Mouse (Mus musculus) cerebellum, adult 2 months (tissue): ENCODE data around the gene Spata2l.

Experiments
- CTCF ChIP-seq: fragments of 200-500 bp; IDR thresholded peaks from 2 replicates; pipeline ENCODE4 v1.5.1; 2011; ENCODE audit warnings: low read depth, mild to moderate bottlenecking, control low read depth, low read length, moderate library complexity, borderline replicate concordance; ENCODE audit not compliant: insufficient read depth
- POLR2A ChIP-seq: fragments of 200-500 bp; IDR thresholded peaks from 2 replicates; pipeline ENCODE4 v1.6.1; 2011; ENCODE audit warnings: low read length, control low read depth, borderline replicate concordance; ENCODE audit not compliant: insufficient read depth

GRCm38 (mm10) chr8:123255170-123255569 lies 19.1 kb upstream of the Spata2l start:
- TF ChIP-seq CTCF (no peak), POLR2A (no peak)
